Mouse (Mus musculus): ENCODE results near the gene Mov10. TPM values are rescaled to one million over a fixed set of nuclear protein-coding genes. Genes with fewer than 3 reads are reported as not detected.
"Not testable (repeated sequence)": the region's sequence is repeated elsewhere in the genome, so short reads cannot be mapped to it uniquely, and the experiment has no call there.

Gene Mov10
- polyA plus RNA-seq, 1 experiment from 2014 or later: 10.2 TPM

GRCm38 (mm10) chr3:104822413-104822812 is 4.0 kb upstream of the Mov10 start:
- Histone ChIP-seq H3K9ac (no peak overlapping the region), H3K4me1 (replicated peaks) (peaks cover 9% of the 10 kb centered on the region), H3K4me3 (no peak overlapping the region), H3K27me3 (no peaks in the 10 kb centered on the region), H3K27ac (no peak overlapping the region), H3K4me2 (no peak overlapping the region), H3K9me3 (no peaks in the 10 kb centered on the region), H3K36me3 (peaks cover 30% of the 10 kb centered on the region)
- 88% methylated on average over 3 of the region's 3 CpGs for WGBS
- ATAC-seq (ENCODE audit: low FRiP score): no peak

GRCm38 (mm10) chr3:104820426-104820825 is 2.1 kb upstream of the Mov10 start:
- no peak overlapping the region for H3K27ac ChIP-seq
- no peaks in the 10 kb centered on the region for H3K27me3 ChIP-seq
- no peaks in the 10 kb centered on the region for H3K9me3 ChIP-seq
- no peak overlapping the region for H3K4me3 ChIP-seq
- H3K36me3 ChIP-seq: peaks cover 14% of the 10 kb centered on the region
- 61% methylated on average over 1 of the region's 1 CpGs for WGBS
- no peak for ATAC-seq (ENCODE audit: low FRiP score)
- H3K4me1 ChIP-seq (replicated peaks): peaks cover 18% of the 10 kb centered on the region
- H3K9ac ChIP-seq: no peak overlapping the region
- H3K4me2 ChIP-seq: no peak overlapping the region

GRCm38 (mm10) chr3:104818749-104819134 is 379 bp upstream of the Mov10 start:
- no peak for ATAC-seq (ENCODE audit: low FRiP score)
- Histone ChIP-seq H3K27ac (peak overlapping the region; percentile 77; the same call in 1 of the 2 replicates), H3K4me3 (peak overlapping the region; percentile 72), H3K9ac (0 out of 2 replicates have a peak overlapping the region, but pooled peaks have one; percentile 85), H3K4me2 (peak overlapping the region; percentile 100), H3K4me1 (replicated peaks) (peaks cover 18% of the 10 kb centered on the region), H3K27me3 (no peaks in the 10 kb centered on the region), H3K36me3 (peaks cover 10% of the 10 kb centered on the region), H3K9me3 (no peaks in the 10 kb centered on the region)
- WGBS: 12% methylated on average over 3 of the region's 3 CpGs

GRCm38 (mm10) chr3:104817481-104817990 is 827 bp downstream of the Mov10 start:
- Histone ChIP-seq H3K9me3 (no peaks in the 10 kb centered on the region), H3K9ac (peak overlapping the region; percentile 85), H3K4me1 (replicated peaks) (peaks cover 18% of the 10 kb centered on the region), H3K27ac (peak overlapping the region; percentile 77), H3K36me3 (peaks cover 10% of the 10 kb centered on the region), H3K4me2 (peak overlapping the region; percentile 100), H3K27me3 (no peaks in the 10 kb centered on the region), H3K4me3 (peak overlapping the region; percentile 72)
- ATAC-seq (ENCODE audit: low FRiP score): peak; percentile 90
- WGBS: under 1% methylated on average over 45 of the region's 46 CpGs

GRCm38 (mm10) chr3:104816130-104816529 is 2.2 kb downstream of the Mov10 start:
- WGBS: 95% methylated on average over 7 of the region's 7 CpGs
- no peak for ATAC-seq (ENCODE audit: low FRiP score)

GRCm38 (mm10) chr3:104815346-104815745 is 3.0 kb downstream of the Mov10 start:
- Histone ChIP-seq H3K4me3 (no peak overlapping the region), H3K36me3 (no peaks in the 10 kb centered on the region), H3K27ac (no peak overlapping the region), H3K4me1 (replicated peaks) (peaks cover 18% of the 10 kb centered on the region), H3K9me3 (no peaks in the 10 kb centered on the region), H3K27me3 (no peaks in the 10 kb centered on the region), H3K4me2 (no peak overlapping the region), H3K9ac (no peak overlapping the region)
- WGBS: 91% methylated on average over 2 of the region's 2 CpGs
- no peak for ATAC-seq (ENCODE audit: low FRiP score)

More at GRCm38 (mm10) chr3:104816130-104816529, 2.2 kb downstream of the Mov10 start:
- H3K4me2 ChIP-seq: no peak overlapping the region
- no peak overlapping the region for H3K9ac ChIP-seq
- no peak overlapping the region for H3K27ac ChIP-seq
- H3K4me3 ChIP-seq: no peak overlapping the region
- peaks cover under 1% of the 10 kb centered on the region; the same call in 1 of the 2 replicates for H3K36me3 ChIP-seq
- H3K27me3 ChIP-seq: no peaks in the 10 kb centered on the region
- peaks cover 18% of the 10 kb centered on the region for H3K4me1 ChIP-seq (replicated peaks)
- no peaks in the 10 kb centered on the region for H3K9me3 ChIP-seq

GRCm38 (mm10) chr3:104814746-104815145 is 3.6 kb downstream of the Mov10 start:
- H3K4me1 ChIP-seq (replicated peaks): peaks cover 18% of the 10 kb centered on the region
- no peak overlapping the region for H3K9ac ChIP-seq
- H3K36me3 ChIP-seq: no peaks in the 10 kb centered on the region
- H3K27me3 ChIP-seq: no peaks in the 10 kb centered on the region
- 88% methylated on average over 1 of the region's 1 CpGs for WGBS
- H3K27ac ChIP-seq: no peak overlapping the region
- no peak overlapping the region for H3K4me3 ChIP-seq
- H3K4me2 ChIP-seq: no peak overlapping the region
- no peak for ATAC-seq (ENCODE audit: low FRiP score)
- no peaks in the 10 kb centered on the region for H3K9me3 ChIP-seq

GRCm38 (mm10) chr3:104813227-104813626 is 5.1 kb downstream of the Mov10 start:
- WGBS: 93% methylated on average over 7 of the region's 7 CpGs
- H3K9me3 ChIP-seq; H3K4me2 ChIP-seq; H3K27me3 ChIP-seq; H3K27ac ChIP-seq; H3K36me3 ChIP-seq; ATAC-seq (ENCODE audit: low FRiP score); H3K4me3 ChIP-seq; H3K9ac ChIP-seq: not testable (repeated sequence)
- H3K4me1 ChIP-seq (replicated peaks): peaks cover 11% of the 10 kb centered on the region

- Histone ChIP-seq H3K36me3 (no peaks in the 10 kb centered on the region), H3K27ac (no peak overlapping the region), H3K27me3 (no peaks in the 10 kb centered on the region), H3K9ac (no peak overlapping the region), H3K9me3 (no peaks in the 10 kb centered on the region), H3K4me2 (no peak overlapping the region), H3K4me1 (replicated peaks) (peaks cover 7% of the 10 kb centered on the region), H3K4me3 (no peak overlapping the region)
- WGBS: 89% methylated on average over 4 of the region's 4 CpGs
- no peak for ATAC-seq (ENCODE audit: low FRiP score)
Measured at GRCm38 (mm10) chr3:104812254-104812653, 6.1 kb downstream of the Mov10 start.

GRCm38 (mm10) chr3:104811752-104812151 is 6.6 kb downstream of the Mov10 start:
- Histone ChIP-seq H3K9ac (no peak overlapping the region), H3K9me3 (no peaks in the 10 kb centered on the region), H3K27me3 (no peaks in the 10 kb centered on the region), H3K36me3 (no peaks in the 10 kb centered on the region), H3K4me2 (no peak overlapping the region), H3K27ac (no peak overlapping the region), H3K4me3 (no peak overlapping the region), H3K4me1 (replicated peaks) (peaks cover 2% of the 10 kb centered on the region; the same call in 1 of the 2 replicates)
- 31% methylated on average over 3 of the region's 3 CpGs for WGBS
- no peak for ATAC-seq (ENCODE audit: low FRiP score)

GRCm38 (mm10) chr3:104805539-104805938 is 12.8 kb downstream of the Mov10 start:
- Histone ChIP-seq H3K9me3 (no peaks in the 10 kb centered on the region), H3K4me3 (no peak overlapping the region), H3K27ac (no peak overlapping the region), H3K9ac (no peak overlapping the region), H3K4me2 (no peak overlapping the region), H3K4me1 (replicated peaks) (no peaks in the 10 kb centered on the region), H3K27me3 (no peaks in the 10 kb centered on the region), H3K36me3 (peaks cover 12% of the 10 kb centered on the region; the same call in 1 of the 2 replicates)
- 88% methylated on average over 9 of the region's 9 CpGs for WGBS
- no peak for ATAC-seq (ENCODE audit: low FRiP score)

- Histone ChIP-seq H3K4me1 (replicated peaks) (no peaks in the 10 kb centered on the region), H3K9me3 (no peaks in the 10 kb centered on the region), H3K27me3 (no peaks in the 10 kb centered on the region), H3K27ac (no peak overlapping the region), H3K36me3 (peaks cover 12% of the 10 kb centered on the region; the same call in 1 of the 2 replicates), H3K9ac (no peak overlapping the region), H3K4me2 (no peak overlapping the region), H3K4me3 (no peak overlapping the region)
- no peak for ATAC-seq (ENCODE audit: low FRiP score)
- 96% methylated on average over 10 of the region's 10 CpGs for WGBS
Measured at GRCm38 (mm10) chr3:104804312-104804711, 14.1 kb downstream of the Mov10 start.

GRCm38 (mm10) chr3:104801481-104801880 is 16.9 kb downstream of the Mov10 start:
- no peaks in the 10 kb centered on the region for H3K27me3 ChIP-seq
- no peak overlapping the region for H3K4me2 ChIP-seq
- WGBS: 92% methylated on average over 6 of the region's 6 CpGs
- H3K9me3 ChIP-seq: no peaks in the 10 kb centered on the region
- H3K36me3 ChIP-seq: peaks cover 21% of the 10 kb centered on the region; the same call in 1 of the 2 replicates
- ATAC-seq (ENCODE audit: low FRiP score): no peak
- no peaks in the 10 kb centered on the region for H3K4me1 ChIP-seq (replicated peaks)
- H3K4me3 ChIP-seq: no peak overlapping the region
- H3K27ac ChIP-seq: no peak overlapping the region
- H3K9ac ChIP-seq: no peak overlapping the region
